Mouse (Mus musculus) left cerebral cortex, postnatal 36 days (tissue): ENCODE results near the gene Rpp38. TPM values are rescaled to one million over a fixed set of nuclear protein-coding genes. Genes with fewer than 3 reads are reported as not detected.

ENCODE experiments used
- DNase-seq, 2 experiments: peaks; one replicate each; pipeline ENCODE4 v3.0.0; 2021 to 2022; ENCODE audit warnings: low spot score in 2 of 2, mixed read lengths in 1 of 2
- intact Hi-C: fragments of 180-260 bp; cut with DNase I; formaldehyde crosslinking; loops from one replicate; pipeline ENCODE4 v1.15.1; 2025
- total RNA-seq, 2 experiments: library from RNA; stranded (reverse); gene quantifications; 2 replicates each; pipeline ENCODE4 v1.2.3; 2021

Gene Rpp38
- total RNA-seq, 2 experiments from 2014 or later, result 7.9 to 8.6 TPM

- intact Hi-C loops, result no loop called here
- DNase-seq, result no peak
Measured at GRCm38 (mm10) chr2:3292170-3292569, 40.3 kb downstream of the Rpp38 start.

DNA sequence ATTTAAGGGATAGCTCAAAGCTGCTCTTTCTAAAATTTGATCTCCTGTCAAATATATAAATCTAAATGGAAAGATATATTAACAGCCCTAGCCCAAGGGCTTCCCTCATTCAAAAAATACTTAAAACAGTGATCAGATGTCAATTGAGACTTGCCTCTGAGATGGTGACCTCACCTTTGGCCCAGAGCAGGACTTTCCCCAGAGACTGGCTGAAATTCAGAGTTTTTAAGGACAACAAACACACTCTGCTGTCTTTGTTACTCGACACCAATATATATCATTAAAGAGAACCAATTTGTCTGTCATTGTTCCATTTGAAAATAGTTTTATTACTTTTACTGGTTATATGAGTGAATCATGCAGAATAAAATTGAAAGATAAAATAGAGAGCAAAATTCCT is 42.9 kb downstream of the Rpp38 start:
- intact Hi-C loops, result no loop called here
- no peak for DNase-seq

DNA sequence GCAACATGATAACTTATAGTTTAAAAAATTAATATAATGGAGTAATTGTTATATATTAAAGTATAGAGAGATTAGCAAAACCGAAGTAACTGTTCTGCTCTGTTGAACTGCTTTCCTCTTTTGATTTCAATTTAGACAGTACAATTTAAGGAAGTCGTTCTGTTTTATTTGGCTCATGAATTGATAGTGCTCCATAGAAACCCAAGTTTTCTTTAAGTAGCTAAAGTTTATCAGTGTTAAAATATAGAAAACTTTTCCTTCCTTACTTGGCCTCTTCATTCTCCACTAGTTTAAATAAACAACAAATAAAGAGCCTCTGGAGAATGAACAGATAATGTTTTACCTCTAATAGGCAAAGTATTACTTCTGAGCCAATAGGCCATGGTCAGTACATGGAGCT is 46.2 kb downstream of the Rpp38 start:
- intact Hi-C loops, result no loop called here

GRCm38 (mm10) chr2:3285709-3286108 is 46.7 kb downstream of the Rpp38 start:
- DNase-seq, result no peak
- intact Hi-C loops, result loop anchor here (2.0 kb wide), 1 partner anchor 47 kb away; the partner anchor contains the start of gene Rpp38

More for the DNA sequence above, 46.2 kb downstream of the Rpp38 start:
- no peak for DNase-seq

DNA sequence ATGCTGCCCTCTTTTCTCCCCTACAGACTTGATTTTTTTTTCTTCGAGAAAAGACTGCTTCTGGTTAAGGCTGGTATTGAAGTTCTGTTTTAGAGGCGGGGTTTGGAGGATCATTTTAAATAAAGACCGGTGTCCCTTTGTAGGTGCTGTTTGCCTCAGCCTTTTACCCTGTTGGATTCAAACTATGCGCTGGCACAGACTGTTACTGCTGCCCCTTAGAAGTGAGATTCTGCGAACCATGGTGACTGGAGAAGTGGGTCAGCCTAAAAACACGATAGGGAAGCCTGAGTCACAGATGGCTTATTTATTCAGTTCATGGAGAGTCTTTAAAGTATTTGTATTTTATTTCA is 47.3 kb downstream of the Rpp38 start:
- intact Hi-C loops, result loop anchor here (2.0 kb wide), 1 partner anchor 48 kb away; the partner anchor contains the start of gene Rpp38
- DNase-seq, result no peak

DNA sequence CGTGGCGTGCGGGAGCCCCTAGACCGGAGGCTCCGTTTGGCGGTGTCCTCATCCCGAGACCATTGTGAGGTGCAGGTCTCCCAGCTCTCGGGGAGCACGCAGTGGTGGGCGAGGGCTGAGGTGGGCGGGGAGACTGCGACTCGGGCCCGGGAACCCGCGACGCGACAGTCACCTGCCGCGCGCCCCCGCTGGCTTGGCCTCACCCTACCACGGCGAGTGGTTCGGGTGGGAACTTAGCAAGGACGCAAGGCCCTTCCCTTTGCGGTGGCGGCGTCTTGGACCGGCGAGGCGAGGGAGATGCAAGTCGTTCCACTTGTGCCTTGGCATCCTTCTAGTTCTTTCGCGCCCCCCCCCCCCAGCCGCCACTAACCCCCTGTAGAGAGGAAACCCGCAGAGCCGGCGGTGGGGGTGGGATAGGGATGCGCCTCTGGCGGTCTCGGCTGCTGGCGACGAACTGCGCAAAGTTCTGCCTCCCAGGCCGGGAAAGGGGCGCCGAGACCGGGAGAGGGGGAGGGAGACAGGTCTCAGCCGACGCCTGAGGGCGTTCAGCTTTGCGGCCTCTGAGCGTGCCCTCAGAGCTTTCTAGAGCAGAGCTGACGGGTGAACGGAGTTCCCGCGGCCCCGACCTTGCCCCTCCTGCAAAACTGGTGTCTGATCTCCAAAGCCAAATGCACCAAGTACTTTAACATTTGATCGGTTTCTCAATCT is 47.8 kb downstream of the Rpp38 start:
- peak; percentile 68 to 72 for DNase-seq
- intact Hi-C loops, result loop anchor here (1.0 to 2.0 kb wide), 3 partner anchors 48 to 166 kb away; partner anchors contain the start of gene Rpp38

- intact Hi-C loops, result loop anchor here (1.0 to 2.0 kb wide), 4 partner anchors 49 to 166 kb away; partner anchors contain the start of gene Rpp38
- peak; percentile 98 to 99 for DNase-seq
Measured at GRCm38 (mm10) chr2:3283602-3284472, 48.6 kb downstream of the Rpp38 start, which contains the start of gene Nmt2. Gene Nmt2, plus strand, starts transcription at chr2:3284212.

DNA sequence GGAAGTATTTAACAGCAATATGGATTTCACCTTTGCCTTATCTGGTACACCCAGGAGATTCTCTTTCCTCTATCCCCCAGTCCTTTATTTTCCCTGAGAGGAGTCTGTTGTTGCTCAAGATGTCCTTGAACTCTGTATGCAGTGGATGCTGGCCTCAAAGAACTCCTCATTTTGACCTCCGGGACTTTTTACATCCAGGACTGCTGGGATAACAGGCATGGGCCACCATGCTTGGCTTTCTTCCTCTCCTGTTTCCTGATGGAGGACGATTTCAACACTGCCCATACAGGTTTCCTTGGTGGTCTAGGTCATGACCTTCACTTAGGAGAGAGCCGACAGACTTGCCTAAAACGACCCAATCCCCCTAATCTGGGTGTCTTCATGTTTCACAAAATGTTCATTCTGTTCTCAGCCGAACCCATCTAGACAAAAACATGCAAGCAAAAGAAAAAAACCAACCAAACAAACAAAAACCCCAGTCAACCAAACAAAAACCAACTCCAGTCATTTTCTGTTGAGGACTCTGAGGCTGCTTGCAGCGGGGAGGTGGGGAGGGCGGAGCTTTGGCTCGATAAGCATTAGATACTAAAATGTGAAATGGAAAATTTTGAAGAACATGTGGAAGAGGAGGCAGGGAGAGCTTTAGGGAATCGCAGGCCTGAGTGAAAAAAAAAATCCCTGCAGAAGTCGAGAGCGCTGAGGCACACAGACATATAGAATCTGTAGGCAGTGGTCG is 49.4 kb downstream of the Rpp38 start:
- no peak for DNase-seq
- intact Hi-C loops, result loop anchor here (2.0 kb wide), 1 partner anchor 110 kb away; no protein-coding TSS in a partner anchor

- intact Hi-C loops, result no loop called here
- no peak for DNase-seq
Measured at GRCm38 (mm10) chr2:3281311-3281710, 51.1 kb downstream of the Rpp38 start.

Other genes with a start within 250 kb of the Rpp38 start
- 10 to 100 TPM; 63.3 to 75.6 TPM for gene Fam171a1, start 218.4 kb downstream of the Rpp38 start, total RNA-seq
- gene Nmt2, start 48.4 kb downstream of the Rpp38 start, total RNA-seq, result 10 to 100 TPM; 83.6 to 97.7 TPM
- 1 to 10 TPM in 1 of 2 experiments, not detected in 1; 1.8 TPM for gene Acbd7, start 3.5 kb upstream of the Rpp38 start, total RNA-seq
- not detected for gene Olah, start 64.6 kb upstream of the Rpp38 start, total RNA-seq
- gene Meig1, start 90.0 kb upstream of the Rpp38 start, total RNA-seq, result 1 to 10 TPM; 2.1 to 2.3 TPM
- gene Dclre1c, start 91.5 kb upstream of the Rpp38 start, total RNA-seq, result 10 to 100 TPM in 1 of 2 experiments, 1 to 10 TPM in 1; 8.8 to 15.5 TPM
- gene Suv39h2, start 142.4 kb upstream of the Rpp38 start, total RNA-seq, result 1 to 10 TPM; 3.2 to 4.4 TPM
- gene Gm45902, start 180.1 kb upstream of the Rpp38 start, total RNA-seq, result 1 to 10 TPM; 3.4 to 5.4 TPM
- 10 to 100 TPM; 41.4 to 48.2 TPM for gene Hspa14, start 180.2 kb upstream of the Rpp38 start, total RNA-seq
- gene Cdnf, start 180.4 kb upstream of the Rpp38 start, total RNA-seq, result 1 to 10 TPM; 1.2 to 1.6 TPM
- 10 to 100 TPM in 1 of 2 experiments, 1 to 10 TPM in 1; 6.4 to 11.9 TPM for gene Fam107b, start 237.8 kb upstream of the Rpp38 start, total RNA-seq